Mouse (Mus musculus) right cerebral cortex, postnatal 14 days (tissue): ENCODE measurements around the gene Rhbdl2.

Experiments used
- DNase-seq: peaks from one replicate; pipeline ENCODE4 v3.0.0; 2022

The Rhbdl2 gene

GRCm38 (mm10) chr4:123819093-123819610 lies 31.5 kb downstream of the Rhbdl2 start:
- no peak for DNase-seq

GRCm38 (mm10) chr4:123842126-123842525 lies 54.5 kb downstream of the Rhbdl2 start:
- DNase-seq: no peak

GRCm38 (mm10) chr4:123856888-123857287 lies 69.2 kb downstream of the Rhbdl2 start:
- no peak for DNase-seq

- DNase-seq: no peak
These were observed 70.4 kb downstream of the Rhbdl2 start for GRCm38 (mm10) chr4:123858090-123858489.

GRCm38 (mm10) chr4:123859379-123859778 lies 71.7 kb downstream of the Rhbdl2 start, which contains the start of gene 4933427I04Rik:
Gene 4933427I04Rik (plus strand): TSS chr4:123859679.
- no peak for DNase-seq

- DNase-seq: no peak
These were observed 72.1 kb downstream of the Rhbdl2 start for GRCm38 (mm10) chr4:123859803-123860202.

GRCm38 (mm10) chr4:123860621-123861020 lies 72.9 kb downstream of the Rhbdl2 start:
- no peak for DNase-seq
